Mouse (Mus musculus): Measurements from ENCODE around the gene Csgalnact2.

The Csgalnact2 gene

DNA sequence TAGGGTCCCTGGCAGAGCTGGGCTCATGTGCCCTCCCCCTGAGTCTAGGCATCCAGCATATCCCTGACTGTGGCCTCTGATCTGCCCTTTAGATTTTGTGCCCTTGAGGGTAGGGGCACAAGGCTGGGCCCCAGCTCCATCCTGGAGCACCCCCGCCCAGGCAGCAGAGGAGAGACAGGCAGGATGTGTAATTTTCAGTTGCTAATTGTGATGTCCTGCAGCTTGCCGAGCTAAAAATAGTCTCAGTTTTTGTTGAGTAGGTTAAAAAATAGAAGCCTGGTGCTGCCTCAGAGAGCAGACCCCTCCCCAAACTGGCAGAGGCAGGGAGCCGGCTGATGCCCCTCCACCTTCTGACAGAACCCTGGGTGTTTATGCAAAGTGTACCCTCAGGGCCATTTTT, 64.8 kb downstream of the Csgalnact2 start:
- DNase-seq (ENCODE audit: low spot score in 2 of 2), result no peak

DNA sequence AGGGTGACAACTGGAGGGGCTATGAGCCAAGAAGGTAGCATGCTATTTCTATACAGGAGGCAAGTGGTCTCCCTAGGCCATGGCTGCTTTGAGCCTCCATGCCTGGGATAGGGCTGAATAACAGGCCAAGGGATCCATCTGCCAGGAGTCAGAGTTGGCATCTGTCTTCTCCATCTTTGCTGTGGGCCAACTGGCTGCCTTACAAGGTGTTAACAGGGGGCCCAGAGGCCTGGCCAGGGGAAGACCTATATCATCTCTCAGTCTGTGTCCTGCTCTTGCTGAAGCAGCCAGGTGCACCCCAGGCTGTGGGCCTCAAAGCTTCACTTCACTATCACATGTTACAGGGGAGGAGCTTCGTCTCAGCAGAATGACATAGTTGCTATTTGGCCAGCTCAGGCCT, 66.8 kb downstream of the Csgalnact2 start:
- no peak for DNase-seq (ENCODE audit: low spot score in 2 of 2)

DNA sequence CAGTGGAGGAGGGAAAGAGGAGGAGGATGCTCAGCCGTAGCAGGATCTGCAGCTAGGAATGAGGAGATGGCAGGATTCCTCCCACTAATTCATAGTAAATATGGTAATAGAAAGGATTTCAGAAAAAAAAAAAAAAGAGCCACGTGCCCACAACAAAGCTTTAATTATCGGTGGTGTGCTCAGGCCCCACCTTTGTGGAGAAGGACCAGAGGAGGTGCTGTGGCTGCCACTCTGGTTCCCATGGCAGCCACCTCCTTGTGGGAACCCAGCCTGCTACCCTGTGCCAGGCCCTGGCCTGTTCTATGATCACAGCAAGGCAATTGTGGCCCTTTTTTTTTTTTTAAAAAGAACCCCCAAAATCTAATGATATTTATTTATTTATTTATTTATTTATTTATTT, 67.5 kb downstream of the Csgalnact2 start:
- no peak for DNase-seq (ENCODE audit: low spot score in 2 of 2)

DNA sequence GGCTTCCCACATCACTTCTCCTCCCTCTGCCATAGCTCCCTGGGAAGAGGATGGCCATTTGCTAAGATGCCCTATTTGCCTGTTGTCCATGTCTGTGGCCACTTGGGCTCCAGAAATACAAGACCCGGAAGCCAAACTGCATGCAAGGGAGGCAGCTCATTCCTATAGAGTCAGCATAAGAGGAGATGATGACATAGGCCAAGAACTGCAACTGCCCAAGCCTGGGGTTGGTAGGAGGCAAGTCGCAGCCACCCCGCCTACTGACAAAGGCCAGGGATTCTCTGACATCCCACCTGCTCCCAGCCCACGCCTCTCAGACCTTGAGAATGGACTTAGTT, 68.0 kb downstream of the Csgalnact2 start:
- no peak for DNase-seq (ENCODE audit: low spot score in 2 of 2)

DNA sequence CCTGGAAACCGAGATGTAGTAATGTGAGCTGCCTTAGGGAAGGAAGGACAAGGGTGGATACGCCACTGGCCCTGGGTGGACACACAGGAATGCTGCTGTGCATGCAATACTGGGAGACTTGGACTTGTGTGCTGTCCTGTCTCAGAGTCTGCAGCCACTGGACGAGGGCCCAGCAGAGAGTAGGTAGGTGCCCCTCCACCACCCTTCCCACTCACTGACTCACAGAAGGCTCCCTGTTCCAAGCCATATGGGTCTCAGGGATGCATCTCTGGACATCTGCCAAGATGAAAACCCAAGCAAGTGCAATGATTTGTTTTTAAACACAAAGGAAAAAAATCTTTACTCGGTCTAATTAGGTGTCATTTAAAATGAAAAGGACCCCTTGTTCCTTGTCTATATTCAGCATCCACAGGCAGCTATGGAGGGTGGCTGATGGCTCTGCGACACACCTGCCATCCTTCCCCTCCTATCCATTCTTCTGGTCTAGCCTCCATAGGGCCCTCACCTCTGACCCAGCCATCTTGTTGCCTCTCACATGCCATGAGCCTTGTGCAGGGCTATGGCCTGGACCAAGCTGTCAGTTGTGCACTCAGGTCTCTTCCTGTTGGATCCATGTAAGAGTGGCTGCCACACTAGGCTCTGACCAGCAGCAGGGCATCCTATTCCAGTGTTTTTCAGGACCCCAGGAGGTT, 68.5 kb downstream of the Csgalnact2 start:
- no peak for DNase-seq (ENCODE audit: low spot score in 2 of 2)

DNA sequence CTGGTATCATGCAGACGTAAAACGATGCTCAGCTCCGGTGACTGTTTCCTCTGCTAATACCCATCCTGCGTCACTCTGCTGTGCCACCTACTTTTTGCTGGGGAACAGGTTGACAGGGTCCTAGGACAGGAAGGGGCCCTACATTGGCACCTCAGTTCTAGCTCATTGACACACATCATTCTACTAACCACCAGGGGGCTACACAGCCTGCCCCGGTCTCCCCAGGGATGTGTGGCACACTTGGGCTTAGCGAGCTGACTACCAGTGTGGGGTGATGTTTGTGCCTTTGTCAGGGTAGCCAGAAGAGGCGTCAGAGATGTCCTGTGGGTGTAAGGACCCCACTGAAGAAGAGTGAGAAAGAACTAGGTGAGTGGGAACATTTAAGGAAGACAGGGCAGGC, 71.2 kb downstream of the Csgalnact2 start:
- no peak for DNase-seq (ENCODE audit: low spot score in 2 of 2)

DNA sequence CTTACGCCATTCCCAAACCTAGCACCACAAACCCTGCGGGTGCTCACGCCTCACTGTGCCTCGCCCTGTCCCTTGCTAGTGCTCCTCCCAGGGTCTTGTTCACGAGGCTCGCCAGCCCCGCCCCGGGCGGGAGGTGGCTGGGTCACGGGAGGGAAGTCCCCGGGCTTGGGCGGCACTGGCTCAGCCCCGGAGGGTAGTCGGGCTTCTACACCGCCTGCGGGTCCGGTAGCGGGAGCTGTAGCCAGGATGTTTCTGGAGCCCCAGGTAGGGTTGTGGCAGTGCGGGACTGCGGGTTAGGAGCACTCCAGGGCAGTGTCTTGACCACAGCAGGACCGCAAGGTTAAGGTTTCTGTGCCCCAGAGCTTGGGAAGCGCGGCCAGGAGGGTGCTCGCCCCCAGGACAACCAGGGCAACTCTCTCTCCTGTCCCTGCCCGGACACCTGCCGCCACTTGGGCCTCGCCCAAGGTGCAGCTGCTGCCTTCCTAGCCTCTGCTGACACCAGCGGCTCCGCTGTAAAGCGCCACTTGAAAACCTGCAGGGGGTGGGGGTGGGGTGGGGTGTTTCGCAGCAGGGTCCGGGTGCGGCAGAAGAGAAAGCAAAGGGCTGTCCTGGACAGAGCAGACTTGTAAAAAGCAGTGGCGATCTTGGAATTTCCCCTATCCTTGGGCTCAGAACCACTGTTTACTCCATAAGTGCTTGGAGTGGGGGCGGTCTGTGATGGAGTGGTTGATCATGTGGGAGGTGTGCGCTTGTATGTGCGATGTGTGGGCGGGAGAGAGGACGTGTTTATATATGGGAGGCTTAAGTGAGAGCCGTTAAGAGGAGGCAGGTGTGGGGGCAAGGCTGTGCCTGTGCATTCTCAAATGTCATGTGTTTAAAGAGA, 72.5 kb downstream of the Csgalnact2 start:
- peak; percentile 46 to 53 for DNase-seq (ENCODE audit: low spot score in 2 of 2)

DNA sequence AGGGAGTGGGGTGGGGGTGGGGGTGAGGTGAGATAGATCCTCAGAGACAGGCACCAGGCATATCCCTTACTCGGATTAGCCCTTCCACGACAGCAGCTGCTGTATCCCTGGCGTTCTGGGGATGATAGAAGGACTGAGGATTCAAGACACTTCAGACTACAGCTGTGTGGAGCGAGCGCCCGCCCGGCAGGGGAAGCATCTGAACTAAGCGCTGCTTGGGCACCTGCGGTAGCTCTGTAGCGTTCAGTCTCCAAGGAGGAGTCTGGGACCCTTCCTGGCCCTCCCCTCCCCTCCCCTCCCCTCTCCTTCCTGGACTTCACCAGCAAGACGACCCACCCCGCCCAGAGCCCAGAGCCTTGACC, 73.1 kb downstream of the Csgalnact2 start:
- no peak for DNase-seq (ENCODE audit: low spot score in 2 of 2)

DNA sequence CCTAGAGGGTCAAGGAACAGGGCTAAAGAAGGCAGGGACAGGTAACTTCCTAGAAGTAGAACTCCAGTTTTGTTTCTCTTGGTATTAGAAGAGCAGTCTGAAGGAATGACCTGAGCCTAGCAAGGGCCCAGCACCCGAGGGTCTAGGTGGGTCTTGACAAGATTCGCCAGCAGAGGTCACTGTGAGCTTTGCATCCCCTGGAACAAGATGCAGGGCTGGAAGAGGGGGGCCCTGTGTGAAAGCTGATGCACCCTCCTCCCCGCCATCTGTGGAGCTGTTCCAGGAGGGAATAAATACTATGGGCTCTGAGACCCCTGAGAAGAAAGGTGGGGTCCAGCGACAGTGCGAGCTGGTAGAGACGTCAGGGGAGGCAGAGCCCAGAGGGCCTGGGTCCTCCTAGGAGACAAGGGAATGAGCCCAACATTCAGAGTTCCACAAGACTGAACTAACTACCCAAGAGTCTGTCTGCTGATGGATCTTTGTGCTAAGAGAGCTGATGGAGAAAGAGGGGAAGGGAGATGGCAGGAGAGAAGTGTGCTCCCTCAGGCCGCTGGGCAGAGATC, 73.9 kb downstream of the Csgalnact2 start:
- DNase-seq (ENCODE audit: low spot score in 2 of 2), result peak; percentile 10 to 28

DNA sequence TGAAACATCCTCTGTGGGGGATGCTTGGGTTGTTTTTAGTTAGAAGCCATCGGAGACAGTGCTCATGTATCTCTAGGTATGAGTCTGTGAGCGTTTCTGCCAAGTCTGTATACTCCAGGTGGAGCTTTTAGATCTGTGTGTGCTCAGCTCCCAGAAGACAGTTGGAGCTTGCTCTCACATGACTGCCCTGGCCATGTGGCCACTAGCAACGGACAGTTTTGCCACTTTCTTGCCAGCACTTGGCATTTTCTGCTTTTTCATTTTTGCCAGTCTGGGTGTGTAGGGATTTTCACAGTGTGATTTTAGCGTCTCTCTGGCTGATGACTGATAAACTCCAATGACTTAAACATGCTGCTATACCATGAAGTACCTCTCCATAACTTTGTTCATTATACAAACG, 75.7 kb downstream of the Csgalnact2 start:
- no peak for DNase-seq (ENCODE audit: low spot score in 2 of 2)

DNA sequence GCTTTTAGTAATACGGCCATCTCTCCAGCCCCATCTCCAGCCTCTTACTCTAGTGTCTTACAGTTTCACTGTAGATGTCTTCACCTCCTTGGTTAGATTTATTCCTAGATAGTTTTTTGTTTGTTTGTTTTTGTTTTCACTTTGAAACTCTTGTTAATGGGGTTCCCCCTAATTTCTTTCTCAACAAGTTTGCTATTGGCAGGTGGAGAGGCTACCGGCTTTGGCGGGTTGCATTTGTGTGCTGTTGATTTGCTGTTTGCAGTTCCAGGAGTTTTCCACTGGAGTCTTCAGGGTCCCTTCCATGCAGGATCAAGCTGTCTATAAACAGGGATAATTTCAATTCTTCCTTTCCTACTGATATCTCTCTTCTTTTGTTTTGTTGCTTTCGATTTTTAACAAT, 77.7 kb downstream of the Csgalnact2 start:
- DNase-seq (ENCODE audit: low spot score in 2 of 2), result no peak

Data from natural killer cell, adult 2 months (primary cell).